Mouse (Mus musculus): Measurements from ENCODE around the gene Tpgs1. TPM values are rescaled to one million over a fixed set of nuclear protein-coding genes. Genes with fewer than 3 reads are reported as not detected.

Gene Tpgs1
- polyA plus RNA-seq (2014; fragmentation: Illumina TruSeq; extraction: RNeasy Lipid Tissue Mini Kit (QIAGEN cat#74804)): not detected

GRCm38 (mm10) chr10:79668771-79669575, at the start of gene Tpgs1:
Tpgs1 (plus strand) TSS chr10:79669369.

GRCm38 (mm10) chr10:79637128-79638110, 31.8 kb upstream of the Tpgs1 start, which contains the start of gene Shc2:
Shc2 (minus strand) TSS chr10:79637918.

GRCm38 (mm10) chr10:79645711-79646110, 23.5 kb upstream of the Tpgs1 start, which contains the start of gene Odf3l2:
Odf3l2 (minus strand) TSS chr10:79645738.

DNA sequence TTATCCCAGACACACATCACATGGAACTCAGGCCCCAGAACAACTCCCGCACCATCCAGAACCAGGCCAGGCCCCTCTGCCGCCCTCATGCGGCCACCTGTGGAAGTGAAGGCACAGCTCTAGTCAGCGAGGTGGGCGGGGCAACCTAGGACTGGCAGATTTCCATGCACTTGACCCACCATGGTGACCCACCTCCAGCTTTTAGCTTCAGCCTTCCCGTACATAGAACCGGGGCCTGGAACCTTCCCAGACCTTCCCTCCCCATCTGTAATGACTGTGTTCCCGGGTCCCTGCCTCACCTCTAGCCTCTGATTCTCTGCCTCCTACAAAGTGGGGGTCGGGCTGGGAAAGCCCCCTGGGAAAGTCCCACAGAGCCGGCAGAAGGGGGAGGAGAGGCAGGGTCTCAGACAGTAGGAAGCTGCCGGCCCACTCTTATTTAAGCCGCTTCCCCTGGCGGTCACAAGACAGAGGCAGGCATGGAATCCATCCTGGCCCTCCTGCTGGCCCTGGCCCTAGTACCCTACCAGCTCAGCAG, 5.0 kb upstream of the Tpgs1 start, which contains the start of gene Madcam1:
Gene Madcam1 (plus strand): TSS at position 429 of the 535 bp plus-strand sequence.

GRCm38 (mm10) chr10:79681591-79682245, 12.5 kb downstream of the Tpgs1 start, which contains the start of gene Cdc34:
Cdc34 (plus strand) TSS chr10:79682195.

GRCm38 (mm10) chr10:79688720-79689119, 19.6 kb downstream of the Tpgs1 start, which contains the start of gene Gzmm:
Gzmm (plus strand) TSS chr10:79689020.

GRCm38 (mm10) chr10:79704065-79704969, 35.1 kb downstream of the Tpgs1 start, which contains the start of gene Bsg:
Bsg (plus strand) TSS chr10:79704491.

GRCm38 (mm10) chr10:79716254-79716987, 47.3 kb downstream of the Tpgs1 start, which contains the start of gene Hcn2:
Hcn2 (plus strand) TSS chr10:79716634.

Other genes with a start within 250 kb of the Tpgs1 start
- not detected for gene Vmn2r83, start 200.6 kb upstream of the Tpgs1 start, polyA plus RNA-seq (2014; fragmentation: Illumina TruSeq; extraction: RNeasy Lipid Tissue Mini Kit (QIAGEN cat#74804))
- gene Plpp2, start 135.6 kb upstream of the Tpgs1 start, polyA plus RNA-seq (2014; fragmentation: Illumina TruSeq; extraction: RNeasy Lipid Tissue Mini Kit (QIAGEN cat#74804)): 1.3 TPM
- not detected for gene Mier2, start 114.2 kb upstream of the Tpgs1 start, polyA plus RNA-seq (2014; fragmentation: Illumina TruSeq; extraction: RNeasy Lipid Tissue Mini Kit (QIAGEN cat#74804))
- gene Theg, start 82.0 kb upstream of the Tpgs1 start, polyA plus RNA-seq (2014; fragmentation: Illumina TruSeq; extraction: RNeasy Lipid Tissue Mini Kit (QIAGEN cat#74804)): not detected
- not detected for gene C2cd4c, start 55.3 kb upstream of the Tpgs1 start, polyA plus RNA-seq (2014; fragmentation: Illumina TruSeq; extraction: RNeasy Lipid Tissue Mini Kit (QIAGEN cat#74804))
- 1.7 TPM for gene Shc2, start 31.5 kb upstream of the Tpgs1 start, polyA plus RNA-seq (2014; fragmentation: Illumina TruSeq; extraction: RNeasy Lipid Tissue Mini Kit (QIAGEN cat#74804))
- not detected for gene Odf3l2, start 23.6 kb upstream of the Tpgs1 start, polyA plus RNA-seq (2014; fragmentation: Illumina TruSeq; extraction: RNeasy Lipid Tissue Mini Kit (QIAGEN cat#74804))
- not detected for gene Madcam1, start 4.8 kb upstream of the Tpgs1 start, polyA plus RNA-seq (2014; fragmentation: Illumina TruSeq; extraction: RNeasy Lipid Tissue Mini Kit (QIAGEN cat#74804))
- not detected for gene Cdc34, start 12.8 kb downstream of the Tpgs1 start, polyA plus RNA-seq (2014; fragmentation: Illumina TruSeq; extraction: RNeasy Lipid Tissue Mini Kit (QIAGEN cat#74804))
- not detected for gene Gzmm, start 19.7 kb downstream of the Tpgs1 start, polyA plus RNA-seq (2014; fragmentation: Illumina TruSeq; extraction: RNeasy Lipid Tissue Mini Kit (QIAGEN cat#74804))
- 239 TPM for gene Bsg, start 35.1 kb downstream of the Tpgs1 start, polyA plus RNA-seq (2014; fragmentation: Illumina TruSeq; extraction: RNeasy Lipid Tissue Mini Kit (QIAGEN cat#74804))
- gene Hcn2, start 47.3 kb downstream of the Tpgs1 start, polyA plus RNA-seq (2014; fragmentation: Illumina TruSeq; extraction: RNeasy Lipid Tissue Mini Kit (QIAGEN cat#74804)): 0.20 TPM
- gene Polrmt, start 77.2 kb downstream of the Tpgs1 start, polyA plus RNA-seq (2014; fragmentation: Illumina TruSeq; extraction: RNeasy Lipid Tissue Mini Kit (QIAGEN cat#74804)): not detected
- not detected for gene Fgf22, start 85.7 kb downstream of the Tpgs1 start, polyA plus RNA-seq (2014; fragmentation: Illumina TruSeq; extraction: RNeasy Lipid Tissue Mini Kit (QIAGEN cat#74804))
- gene Rnf126, start 97.6 kb downstream of the Tpgs1 start, polyA plus RNA-seq (2014; fragmentation: Illumina TruSeq; extraction: RNeasy Lipid Tissue Mini Kit (QIAGEN cat#74804)): 0.29 TPM
- 1.2 TPM for gene Fstl3, start 107.9 kb downstream of the Tpgs1 start, polyA plus RNA-seq (2014; fragmentation: Illumina TruSeq; extraction: RNeasy Lipid Tissue Mini Kit (QIAGEN cat#74804))
- not detected for gene Prss57, start 121.6 kb downstream of the Tpgs1 start, polyA plus RNA-seq (2014; fragmentation: Illumina TruSeq; extraction: RNeasy Lipid Tissue Mini Kit (QIAGEN cat#74804))
- gene Palm, start 124.2 kb downstream of the Tpgs1 start, polyA plus RNA-seq (2014; fragmentation: Illumina TruSeq; extraction: RNeasy Lipid Tissue Mini Kit (QIAGEN cat#74804)): 0.77 TPM
- gene Misp, start 151.6 kb downstream of the Tpgs1 start, polyA plus RNA-seq (2014; fragmentation: Illumina TruSeq; extraction: RNeasy Lipid Tissue Mini Kit (QIAGEN cat#74804)): not detected
- 114 TPM for gene Ptbp1, start 185.1 kb downstream of the Tpgs1 start, polyA plus RNA-seq (2014; fragmentation: Illumina TruSeq; extraction: RNeasy Lipid Tissue Mini Kit (QIAGEN cat#74804))
- not detected for gene Prtn3, start 205.1 kb downstream of the Tpgs1 start, polyA plus RNA-seq (2014; fragmentation: Illumina TruSeq; extraction: RNeasy Lipid Tissue Mini Kit (QIAGEN cat#74804))
- not detected for gene Plppr3, start 205.3 kb downstream of the Tpgs1 start, polyA plus RNA-seq (2014; fragmentation: Illumina TruSeq; extraction: RNeasy Lipid Tissue Mini Kit (QIAGEN cat#74804))
- not detected for gene Elane, start 216.9 kb downstream of the Tpgs1 start, polyA plus RNA-seq (2014; fragmentation: Illumina TruSeq; extraction: RNeasy Lipid Tissue Mini Kit (QIAGEN cat#74804))
- gene Cfd, start 221.5 kb downstream of the Tpgs1 start, polyA plus RNA-seq (2014; fragmentation: Illumina TruSeq; extraction: RNeasy Lipid Tissue Mini Kit (QIAGEN cat#74804)): 1.5 TPM
- gene Med16, start 239.6 kb downstream of the Tpgs1 start, polyA plus RNA-seq (2014; fragmentation: Illumina TruSeq; extraction: RNeasy Lipid Tissue Mini Kit (QIAGEN cat#74804)): 0.37 TPM
- gene Gm26602, start 241.5 kb downstream of the Tpgs1 start, polyA plus RNA-seq (2014; fragmentation: Illumina TruSeq; extraction: RNeasy Lipid Tissue Mini Kit (QIAGEN cat#74804)): not detected
- not detected for gene Kiss1r, start 247.6 kb downstream of the Tpgs1 start, polyA plus RNA-seq (2014; fragmentation: Illumina TruSeq; extraction: RNeasy Lipid Tissue Mini Kit (QIAGEN cat#74804))

All from ovary, adult 10 weeks (tissue).